Mouse (Mus musculus) limb, embryonic 10.5 days (tissue): ENCODE data around the gene R3hcc1l. TPM values are rescaled to one million over a fixed set of nuclear protein-coding genes. Genes with fewer than 3 reads are reported as not detected.

Experiments
- DNase-seq: peaks from one replicate; pipeline ENCODE4 v3.0.0-alpha.2; 2017; ENCODE audit warnings: low spot score
- H3K27ac ChIP-seq: fragments of 300-500 bp; sonication (generic); 2 replicates; pipeline ENCODE4 v1.5.1; 2016; ENCODE audit warnings: mild to moderate bottlenecking
- H3K27me3 ChIP-seq: fragments of 300-500 bp; sonication (generic); 2 replicates; pipeline ENCODE4 v1.6.1; 2016; ENCODE audit warnings: low read depth, mild to moderate bottlenecking; ENCODE audit not compliant: poor library complexity, severe bottlenecking
- H3K36me3 ChIP-seq: fragments of 300-500 bp; sonication (generic); 2 replicates; pipeline ENCODE4 v1.6.1; 2016; ENCODE audit warnings: mild to moderate bottlenecking, moderate library complexity
- H3K4me1 ChIP-seq: fragments of 300-500 bp; sonication (generic); 2 replicates; pipeline ENCODE4 v1.6.1; 2016
- H3K4me3 ChIP-seq: fragments of 300-500 bp; sonication (generic); 2 replicates; pipeline ENCODE4 v1.5.1; 2016; ENCODE audit warnings: mild to moderate bottlenecking, moderate library complexity
- H3K9me3 ChIP-seq: fragments of 300-500 bp; sonication (generic); replicated peaks from 2 replicates; pipeline ENCODE4 v1.6.1; 2016; ENCODE audit warnings: mild to moderate bottlenecking
- WGBS: fragments of 180-500 bp; shearing (Covaris S2); methylation state at CpG from one replicate; pipeline ENCODE4 v1.1.7; 2016; 5-methylcytosine and 5-hydroxymethylcytosine counted together
- polyA plus RNA-seq: library from polyadenylated mRNA; unstranded; fragments of >200 nt; fragmentation: Nextera tagmentation; extraction: Ambion mirVana; gene quantifications from 2 replicates; pipeline ENCODE4 v1.2.1, GENCODE M21; 2016

Gene R3hcc1l
- polyA plus RNA-seq = 20.3 and 21.4 TPM in 2 replicates

DNA sequence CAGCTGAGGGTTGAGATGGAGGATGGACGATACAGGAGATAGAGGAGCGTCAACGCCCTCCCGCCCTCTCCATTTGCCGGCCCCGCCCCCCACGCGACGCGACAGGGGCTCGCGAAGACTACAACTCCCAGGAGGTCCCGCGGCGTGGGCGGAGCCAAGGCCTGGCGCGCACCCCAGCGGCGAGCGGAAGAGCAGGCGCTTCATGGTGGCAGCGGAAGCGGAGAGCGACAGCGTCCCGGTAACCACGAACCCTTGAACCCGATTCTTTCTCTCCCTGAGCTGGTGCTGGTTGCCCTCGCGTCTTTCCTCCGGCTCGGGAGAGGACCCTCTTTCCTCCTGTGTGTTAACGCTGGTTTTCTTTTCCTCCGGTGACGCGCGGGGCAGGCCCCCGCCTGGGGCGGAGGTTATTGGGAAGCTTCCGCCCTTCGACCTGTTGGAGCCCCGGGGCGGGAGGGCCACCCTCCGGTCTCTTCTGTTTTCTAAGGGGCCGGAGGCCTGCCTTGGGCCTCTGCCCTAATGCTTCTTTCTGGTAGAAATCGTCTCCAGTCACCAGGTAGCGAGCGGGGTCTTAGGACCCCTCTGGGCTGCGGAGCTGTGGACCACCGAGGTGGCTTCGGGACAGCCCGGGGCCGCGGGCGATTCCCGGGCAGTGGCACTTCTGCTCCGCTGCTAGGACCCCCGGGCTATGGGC lies at the start of gene R3hcc1l:
R3hcc1l (plus strand) TSS at position 140 of the 691 bp plus-strand sequence.
- WGBS = under 1% methylated on average over 59 of the region's 59 CpGs

GRCm38 (mm10) chr19:42471571-42471970 lies 47.0 kb upstream of the R3hcc1l start:
- H3K36me3 ChIP-seq = no peaks in the 10 kb centered on the region
- WGBS = 92% methylated on average over 4 of the region's 4 CpGs
- no peaks in the 10 kb centered on the region for H3K9me3 ChIP-seq
- no peaks in the 10 kb centered on the region for H3K4me1 ChIP-seq
- H3K27me3 ChIP-seq = no peaks in the 10 kb centered on the region
- DNase-seq = no peak
- H3K27ac ChIP-seq = no peak overlapping the region
- no peak overlapping the region for H3K4me3 ChIP-seq

More for the DNA sequence above, at the start of gene R3hcc1l:
- Histone ChIP-seq H3K9me3 (no peaks in the 10 kb centered on the region), H3K27me3 (no peaks in the 10 kb centered on the region), H3K4me1 (peaks cover 11% of the 10 kb centered on the region), H3K36me3 (no peaks in the 10 kb centered on the region), H3K4me3 (peak within 1 kb of the TSS; percentile 90), H3K27ac (peak within 1 kb of the TSS; percentile 93)
- DNase-seq = peak; percentile 96

GRCm38 (mm10) chr19:42472831-42473230 lies 45.7 kb upstream of the R3hcc1l start:
- no peak overlapping the region for H3K27ac ChIP-seq
- no peaks in the 10 kb centered on the region for H3K9me3 ChIP-seq
- H3K4me1 ChIP-seq = no peaks in the 10 kb centered on the region
- WGBS = 30% methylated on average over 11 of the region's 11 CpGs
- peak; percentile 72 for DNase-seq
- no peak overlapping the region for H3K4me3 ChIP-seq
- no peaks in the 10 kb centered on the region for H3K27me3 ChIP-seq
- no peaks in the 10 kb centered on the region for H3K36me3 ChIP-seq

DNA sequence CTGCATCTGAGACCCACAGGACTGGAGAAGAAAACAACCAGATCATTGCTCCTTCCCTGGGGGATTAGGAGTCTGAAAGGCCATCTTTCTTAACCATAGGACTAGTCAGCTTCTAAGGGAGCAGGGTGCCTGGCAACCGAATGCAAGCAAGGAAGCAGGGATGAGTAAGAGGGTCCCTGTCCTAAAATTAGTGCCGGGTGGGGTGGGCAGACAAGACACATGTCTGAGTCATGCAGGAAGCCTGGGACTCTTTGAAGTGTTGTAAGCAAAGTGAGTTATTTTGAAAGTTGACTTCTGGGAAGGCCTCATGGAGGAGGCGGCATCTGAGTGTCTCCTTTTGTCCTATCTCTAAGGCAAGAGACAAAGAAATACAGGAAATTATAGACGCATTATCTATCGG lies 40.8 kb upstream of the R3hcc1l start:
- 86% methylated on average over 5 of the region's 5 CpGs for WGBS
- no peak for DNase-seq
- Histone ChIP-seq H3K4me1 (no peaks in the 10 kb centered on the region), H3K27me3 (no peaks in the 10 kb centered on the region), H3K9me3 (no peaks in the 10 kb centered on the region), H3K4me3 (no peak overlapping the region), H3K27ac (no peak overlapping the region), H3K36me3 (no peaks in the 10 kb centered on the region)

GRCm38 (mm10) chr19:42478303-42478702 lies 40.3 kb upstream of the R3hcc1l start:
- no peaks in the 10 kb centered on the region for H3K27me3 ChIP-seq
- H3K4me3 ChIP-seq = no peak overlapping the region
- 67% methylated on average over 12 of the region's 12 CpGs for WGBS
- H3K9me3 ChIP-seq = no peaks in the 10 kb centered on the region
- no peaks in the 10 kb centered on the region for H3K36me3 ChIP-seq
- no peak for DNase-seq
- H3K4me1 ChIP-seq = no peaks in the 10 kb centered on the region
- H3K27ac ChIP-seq = no peak overlapping the region

DNA sequence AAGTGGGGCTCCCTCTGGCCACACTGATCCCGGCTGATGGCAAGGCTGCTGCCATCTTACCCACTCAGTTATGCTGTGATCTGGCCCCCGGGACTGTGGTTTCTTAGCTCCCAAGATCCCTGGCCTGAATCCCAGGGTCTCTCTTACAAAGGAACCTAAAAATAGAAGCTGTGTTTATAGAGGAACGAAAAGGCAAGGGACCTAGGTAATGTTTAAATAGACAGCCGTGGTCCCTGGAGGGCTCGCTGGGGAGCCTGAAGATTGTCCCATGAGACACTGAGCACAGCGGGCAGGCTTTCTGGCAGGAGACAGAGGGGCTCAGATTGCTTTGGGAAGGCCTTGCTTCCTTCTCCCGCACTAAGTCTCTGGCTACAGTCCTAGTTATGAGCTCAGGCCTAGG lies 33.1 kb upstream of the R3hcc1l start:
- 81% methylated on average over 7 of the region's 7 CpGs for WGBS
- DNase-seq = no peak
- Histone ChIP-seq H3K36me3 (no peaks in the 10 kb centered on the region), H3K9me3 (no peaks in the 10 kb centered on the region), H3K27me3 (no peaks in the 10 kb centered on the region), H3K27ac (no peak overlapping the region), H3K4me3 (no peak overlapping the region), H3K4me1 (0 out of 2 replicates have a peak, but pooled peaks cover 3% of the 10 kb centered on the region)

- no peak for DNase-seq
- WGBS = 82% methylated on average over 3 of the region's 3 CpGs
- no peak overlapping the region for H3K4me3 ChIP-seq
Observed at GRCm38 (mm10) chr19:42487261-42487660, 31.3 kb upstream of the R3hcc1l start.

DNA sequence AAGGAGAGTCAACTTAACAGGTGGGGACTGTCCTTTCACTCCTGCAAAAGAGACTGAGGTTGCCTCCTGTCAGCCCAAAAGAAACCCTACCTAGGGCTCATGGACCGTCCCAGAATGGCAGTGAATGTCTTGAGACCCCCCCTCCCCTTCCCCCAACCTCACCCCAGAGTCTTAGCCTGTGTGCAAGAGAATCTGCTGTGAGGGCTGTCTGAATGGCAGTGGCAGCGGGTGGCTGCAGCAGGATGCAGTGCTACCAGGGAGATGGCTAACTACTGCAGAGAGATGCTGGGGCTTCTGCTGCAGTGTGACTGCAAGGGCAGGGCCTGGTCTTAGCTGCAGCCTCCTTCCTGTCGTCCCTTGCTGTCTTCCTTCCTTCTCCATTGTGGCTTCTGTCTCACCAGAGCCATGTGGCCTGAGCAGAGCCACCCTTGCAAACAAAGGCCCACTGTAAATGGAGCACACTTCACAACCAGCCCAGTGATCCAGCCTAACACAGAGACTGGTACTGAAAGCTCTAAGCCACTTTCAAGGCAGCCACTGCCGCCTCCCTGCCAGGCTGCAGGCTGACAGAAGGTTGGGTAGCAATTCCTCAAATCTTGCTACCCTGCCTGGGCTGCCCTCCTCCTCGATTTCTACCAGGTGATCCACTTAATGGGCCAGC lies 25.2 kb upstream of the R3hcc1l start:
- 0 out of 2 replicates have a peak overlapping the region, but pooled peaks have one; percentile 8 for H3K27ac ChIP-seq
- H3K4me1 ChIP-seq = peaks cover 20% of the 10 kb centered on the region; the same call in 1 of the 2 replicates
- 62% methylated on average over 5 of the region's 5 CpGs for WGBS
- no peaks in the 10 kb centered on the region for H3K36me3 ChIP-seq
- no peak for DNase-seq
- no peak overlapping the region for H3K4me3 ChIP-seq
- H3K27me3 ChIP-seq = 0 out of 2 replicates have a peak, but pooled peaks cover 6% of the 10 kb centered on the region
- H3K9me3 ChIP-seq = no peaks in the 10 kb centered on the region

More at GRCm38 (mm10) chr19:42487261-42487660, 31.3 kb upstream of the R3hcc1l start:
- no peaks in the 10 kb centered on the region for H3K9me3 ChIP-seq
- 0 out of 2 replicates have a peak, but pooled peaks cover 3% of the 10 kb centered on the region for H3K4me1 ChIP-seq
- no peak overlapping the region for H3K27ac ChIP-seq
- H3K36me3 ChIP-seq = no peaks in the 10 kb centered on the region
- no peaks in the 10 kb centered on the region for H3K27me3 ChIP-seq

DNA sequence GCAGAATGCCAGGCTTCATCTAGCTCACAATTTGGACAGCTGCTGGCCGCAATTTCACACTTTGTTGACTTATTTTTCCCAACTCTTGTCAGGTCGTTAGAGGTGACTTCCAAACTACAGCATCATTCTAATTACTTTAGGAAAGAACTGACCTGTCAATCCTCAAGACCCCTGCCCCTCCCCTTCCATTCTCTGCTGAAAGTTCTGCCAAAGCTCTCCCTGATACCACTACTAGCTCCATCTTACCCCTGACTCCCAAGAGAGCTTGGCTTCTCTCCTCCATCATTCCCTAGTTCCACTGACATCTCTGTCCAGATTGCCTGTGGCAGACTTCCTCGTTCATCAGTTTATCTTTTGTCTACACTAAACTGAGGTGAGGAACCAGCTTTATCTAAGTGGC lies 14.4 kb upstream of the R3hcc1l start:
- Histone ChIP-seq H3K9me3 (no peaks in the 10 kb centered on the region), H3K27me3 (no peaks in the 10 kb centered on the region)
- WGBS = 66% methylated on average over 3 of the region's 3 CpGs

DNA sequence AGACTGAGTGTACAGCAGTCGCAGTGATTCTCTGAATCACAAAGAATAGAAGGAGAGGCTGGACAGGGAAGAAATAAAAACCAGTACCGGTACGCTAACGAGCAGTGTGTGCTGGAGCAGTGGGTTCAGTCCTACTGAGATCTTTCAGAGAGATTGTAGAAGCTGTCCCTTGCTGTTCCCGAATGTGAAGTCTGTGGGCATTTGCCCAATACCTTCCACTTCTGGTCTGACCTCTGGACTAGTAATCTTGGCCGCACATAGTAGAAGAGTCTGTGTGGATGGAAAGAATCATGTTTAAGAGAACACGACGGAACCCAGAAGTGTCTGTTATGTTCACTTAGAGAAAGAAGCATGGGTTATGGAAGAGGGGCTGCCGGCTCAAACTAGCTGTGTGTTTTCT lies 8.9 kb upstream of the R3hcc1l start:
- DNase-seq = no peak
- Histone ChIP-seq H3K9me3 (no peaks in the 10 kb centered on the region), H3K27ac (no peak overlapping the region), H3K27me3 (no peaks in the 10 kb centered on the region), H3K4me1 (peaks cover 6% of the 10 kb centered on the region; the same call in 1 of the 2 replicates), H3K4me3 (no peak overlapping the region), H3K36me3 (no peaks in the 10 kb centered on the region)
- 91% methylated on average over 9 of the region's 9 CpGs for WGBS

More for the DNA sequence above, 14.4 kb upstream of the R3hcc1l start:
- H3K27ac ChIP-seq = no peak overlapping the region
- no peaks in the 10 kb centered on the region for H3K36me3 ChIP-seq
- DNase-seq = no peak
- H3K4me1 ChIP-seq = no peaks in the 10 kb centered on the region
- no peak overlapping the region for H3K4me3 ChIP-seq

DNA sequence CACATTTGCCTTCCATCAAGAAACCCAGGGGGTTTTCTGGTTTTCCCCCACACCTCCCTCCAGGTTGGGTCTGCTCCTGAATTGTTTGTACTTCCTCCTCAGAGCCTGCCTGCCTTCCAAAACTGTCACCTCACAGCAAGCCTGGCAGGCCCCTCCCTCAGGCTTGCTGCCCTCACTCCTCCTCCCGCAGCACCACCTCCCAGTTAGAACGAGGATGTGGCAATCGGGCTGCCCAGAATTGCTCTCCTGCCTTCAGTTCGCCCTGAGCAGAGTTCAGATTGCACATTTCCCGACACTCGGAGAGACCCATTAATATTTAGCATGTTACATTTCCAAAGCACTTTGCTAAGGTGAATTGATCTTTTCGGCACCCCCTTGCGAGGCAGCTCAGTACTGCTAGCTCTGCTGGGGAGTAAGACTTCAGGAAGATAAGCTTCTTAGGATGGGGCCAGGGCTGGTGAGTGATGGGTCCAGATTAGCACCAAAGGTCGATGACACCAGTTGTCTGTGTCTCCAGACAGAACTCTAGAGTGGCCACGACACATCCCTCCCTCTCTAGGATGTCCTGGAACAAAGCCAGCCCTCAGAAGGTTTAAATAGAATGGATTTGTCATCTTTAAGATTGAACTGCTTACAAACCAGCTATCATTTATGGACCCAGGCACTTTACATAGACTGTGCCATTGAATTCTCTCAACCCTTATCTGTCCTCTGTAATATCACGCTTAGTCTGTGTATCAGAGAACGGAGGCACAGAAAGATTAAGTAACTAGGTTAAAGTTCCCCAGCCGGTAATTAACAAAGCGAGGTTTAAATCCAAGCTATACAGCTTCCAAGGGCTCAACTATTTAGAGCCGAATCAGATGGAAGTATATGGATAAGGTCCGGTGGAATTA lies 8.0 kb upstream of the R3hcc1l start:
- H3K27ac ChIP-seq = no peak overlapping the region
- H3K4me3 ChIP-seq = no peak overlapping the region
- no peaks in the 10 kb centered on the region for H3K9me3 ChIP-seq
- DNase-seq = no peak
- 65% methylated on average over 16 of the region's 16 CpGs for WGBS
- H3K27me3 ChIP-seq = no peaks in the 10 kb centered on the region
- H3K4me1 ChIP-seq = peaks cover 6% of the 10 kb centered on the region; the same call in 1 of the 2 replicates
- H3K36me3 ChIP-seq = no peaks in the 10 kb centered on the region

DNA sequence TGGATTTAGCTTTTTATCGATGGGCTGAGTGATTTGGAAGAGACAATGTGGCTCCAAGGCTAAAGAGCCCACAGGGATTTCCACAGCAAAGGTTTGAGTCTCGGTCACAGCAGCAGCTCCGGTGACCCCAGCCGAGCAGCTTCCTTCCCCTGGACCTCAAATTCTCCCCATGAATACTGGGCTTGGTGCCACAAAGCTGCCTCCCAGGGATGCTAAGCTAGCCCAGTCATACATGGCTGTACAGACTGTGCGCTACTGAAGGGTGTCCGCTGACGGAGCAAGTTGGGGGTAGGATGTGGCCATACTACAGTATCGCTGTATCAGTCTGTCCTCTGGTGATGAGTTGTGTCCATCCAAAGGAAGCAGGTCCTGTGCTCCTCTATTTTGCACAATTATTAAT lies 2.9 kb upstream of the R3hcc1l start:
- no peaks in the 10 kb centered on the region for H3K9me3 ChIP-seq
- no peak for DNase-seq
- H3K27ac ChIP-seq = no peak overlapping the region
- no peak overlapping the region for H3K4me3 ChIP-seq
- H3K4me1 ChIP-seq = peaks cover 11% of the 10 kb centered on the region
- WGBS = 91% methylated on average over 8 of the region's 8 CpGs
- H3K27me3 ChIP-seq = no peaks in the 10 kb centered on the region
- H3K36me3 ChIP-seq = no peaks in the 10 kb centered on the region
